Mouse (Mus musculus) G1E (cell line): ENCODE results near the gene Atp5g1. TPM values are rescaled to one million over a fixed set of nuclear protein-coding genes. Genes with fewer than 3 reads are reported as not detected.
A peak's percentile ranks its signal among the peaks of the same experiment; 100 is the strongest.

Experiments
- ATAC-seq: 2 replicates; pipeline ENCODE4 v1.8.0; 2016; ENCODE audit warnings: mild to moderate bottlenecking; ENCODE audit not compliant: insufficient number of reproducible peaks, poor library complexity, low FRiP score, severe bottlenecking; ENCODE audit errors: extremely low read depth
- DNase-seq: peaks from one replicate; pipeline ENCODE4 v3.0.0; 2012; ENCODE audit warnings: low spot score
- H3K27me3 ChIP-seq: 2 replicates; pipeline ENCODE4 v1.6.1; 2012; ENCODE audit warnings: mild to moderate bottlenecking, low read length, inconsistent platforms; ENCODE audit not compliant: insufficient read depth
- H3K36me3 ChIP-seq: replicated peaks from 2 replicates; pipeline ENCODE3; 2012; ENCODE audit warnings: mild to moderate bottlenecking, inconsistent platforms
- H3K4me1 ChIP-seq: 2 replicates; pipeline ENCODE4 v1.6.1; 2012; ENCODE audit warnings: low read depth, low read length, inconsistent platforms, mixed read lengths; ENCODE audit not compliant: insufficient read depth
- H3K4me3 ChIP-seq: 2 replicates; pipeline ENCODE4 v1.5.1; 2012; ENCODE audit warnings: low read depth, mild to moderate bottlenecking, inconsistent platforms, low read length, moderate library complexity, mixed read lengths
- H3K9me3 ChIP-seq: replicated peaks from 2 replicates; pipeline ENCODE4 v1.6.1; 2012; ENCODE audit warnings: inconsistent platforms
- CTCF ChIP-seq: IDR thresholded peaks from 2 replicates; pipeline ENCODE4 v1.5.1; 2012; ENCODE audit warnings: low read depth, low read length, inconsistent platforms, mixed read lengths
- GATA1 ChIP-seq: IDR thresholded peaks from 2 replicates; pipeline ENCODE4 v1.6.1; 2012; ENCODE audit warnings: borderline replicate concordance, low read length, inconsistent platforms, mixed read lengths
- GATA2 ChIP-seq: IDR thresholded peaks from 2 replicates; pipeline ENCODE4 v1.6.1; 2012; ENCODE audit warnings: low read depth, low read length, inconsistent platforms, borderline replicate concordance
- POLR2AphosphoS5 ChIP-seq: IDR thresholded peaks from 2 replicates; pipeline ENCODE4 v1.6.1; 2012; ENCODE audit warnings: low read depth, low read length, inconsistent platforms; ENCODE audit not compliant: insufficient replicate concordance
- TAL1 ChIP-seq: conservative IDR thresholded peaks from 2 replicates; pipeline ENCODE4 v1.6.1; 2012; ENCODE audit warnings: low read depth, low read length, inconsistent platforms, mixed read lengths
- polyA plus RNA-seq: library from polyadenylated mRNA; stranded (reverse); fragments of >175 nt; gene quantifications from 2 replicates; pipeline ENCODE4 v1.2.3, GENCODE M21; 2012
- total RNA-seq, 2 experiments: library from RNA; stranded (forward) in 1 of 2; stranded (reverse) in 1 of 2; fragments of 200-1000 nt in 1 of 2; fragments of >200 nt in 1 of 2; fragmentation: Nextera tagmentation in 1 of 2; gene quantifications; 2 replicates each; pipeline ENCODE4 v1.2.3; 2014 to 2017

The Atp5g1 gene
- total and polyA plus RNA-seq, 3 experiments, result 108 to 385 (median 304) TPM

GRCm38 (mm10) chr11:96044803-96045567 is 30.5 kb downstream of the Atp5g1 start:
- Histone ChIP-seq H3K4me1 (peaks cover 22% of the 10 kb centered on the region), H3K4me3 (no peak overlapping the region), H3K27me3 (no peaks in the 10 kb centered on the region), H3K36me3 (peaks cover 92% of the 10 kb centered on the region), H3K9me3 (no peaks in the 10 kb centered on the region)
- no peak for DNase-seq
- ATAC-seq, result no peak
- no peak for TF ChIP-seq TAL1
- TF ChIP-seq POLR2AphosphoS5, result no peak
- no peak for TF ChIP-seq GATA2
- no peak for TF ChIP-seq GATA1
- TF ChIP-seq CTCF, result no peak

GRCm38 (mm10) chr11:96038560-96038959 is 36.9 kb downstream of the Atp5g1 start:
- H3K4me3 ChIP-seq, result no peak overlapping the region
- no peaks in the 10 kb centered on the region for H3K27me3 ChIP-seq
- ATAC-seq (no peak), DNase-seq (no peak)
- TF ChIP-seq GATA2 (no peak), TAL1 (no peak)
- H3K36me3 ChIP-seq, result peaks cover 63% of the 10 kb centered on the region
- no peaks in the 10 kb centered on the region for H3K9me3 ChIP-seq
- H3K4me1 ChIP-seq, result peaks cover 33% of the 10 kb centered on the region

- Histone ChIP-seq H3K27me3 (no peaks in the 10 kb centered on the region), H3K4me1 (peaks cover 33% of the 10 kb centered on the region), H3K9me3 (no peaks in the 10 kb centered on the region), H3K4me3 (no peak overlapping the region), H3K36me3 (peaks cover 52% of the 10 kb centered on the region)
- ATAC-seq (no peak), DNase-seq (no peak)
- no peak for TF ChIP-seq CTCF
- no peak for TF ChIP-seq POLR2AphosphoS5
- TF ChIP-seq GATA1, result no peak
- no peak for TF ChIP-seq GATA2
- no peak for TF ChIP-seq TAL1
Observed at GRCm38 (mm10) chr11:96037499-96037898, 38.0 kb downstream of the Atp5g1 start.

GRCm38 (mm10) chr11:96035133-96035532 is 40.3 kb downstream of the Atp5g1 start:
- DNase-seq, result no peak
- Histone ChIP-seq H3K4me1 (peaks cover 31% of the 10 kb centered on the region), H3K27me3 (no peaks in the 10 kb centered on the region; the same call in 1 of the 2 replicates), H3K36me3 (peaks cover 34% of the 10 kb centered on the region), H3K4me3 (peak overlapping the region; percentile 81), H3K9me3 (no peaks in the 10 kb centered on the region)
- TF ChIP-seq CTCF (no peak), TAL1 (no peak), GATA2 (no peak), GATA1 (no peak), POLR2AphosphoS5 (no peak)
- no peak for ATAC-seq

GRCm38 (mm10) chr11:96034596-96035052 is 40.8 kb downstream of the Atp5g1 start, which contains the start of gene Snf8:
Gene Snf8, plus strand, starts transcription at chr11:96034885.
- peak within 1 kb of the TSS; percentile 81 for H3K4me3 ChIP-seq
- DNase-seq (peak; percentile 93), ATAC-seq (peak; percentile 73)
- peaks cover 31% of the 10 kb centered on the region for H3K4me1 ChIP-seq
- peaks cover 4% of the 10 kb centered on the region; the same call in 1 of the 2 replicates for H3K27me3 ChIP-seq
- peaks cover 34% of the 10 kb centered on the region for H3K36me3 ChIP-seq
- no peaks in the 10 kb centered on the region for H3K9me3 ChIP-seq
- TF ChIP-seq CTCF (no peak), POLR2AphosphoS5 (no peak), GATA2 (no peak), TAL1 (no peak), GATA1 (no peak)

- no peak for TF ChIP-seq GATA1
- Histone ChIP-seq H3K36me3 (peaks cover 30% of the 10 kb centered on the region), H3K4me1 (peaks cover 31% of the 10 kb centered on the region), H3K4me3 (peak overlapping the region; percentile 81), H3K9me3 (no peaks in the 10 kb centered on the region), H3K27me3 (peaks cover 9% of the 10 kb centered on the region)
- DNase-seq (no peak), ATAC-seq (no peak)
Observed at GRCm38 (mm10) chr11:96034116-96034515, 41.4 kb downstream of the Atp5g1 start.
